Mouse (Mus musculus): ENCODE data around the gene D17Wsu92e. TPM values are rescaled to one million over a fixed set of nuclear protein-coding genes. Genes with fewer than 3 reads are reported as not detected.
A peak's percentile ranks its signal among the peaks of the same experiment; 100 is the strongest.

Gene D17Wsu92e
- polyA plus RNA-seq, 1 experiment from 2014 or later: 11.7 TPM

GRCm38 (mm10) chr17:27810569-27811331, 9.7 kb downstream of the D17Wsu92e start:
- Histone ChIP-seq H3K9me3 (ENCODE audit: control insufficient read depth, low read length) (no peaks in the 10 kb centered on the region), H3K4me3 (replicated peaks; ENCODE audit: low read depth, low read length) (no peak overlapping the region), H3K4me1 (ENCODE audit: control insufficient read depth, insufficient read depth, low read length) (no peaks in the 10 kb centered on the region), H3K27ac (replicated peaks; ENCODE audit: low read depth, low read length) (no peak overlapping the region), H3K27me3 (ENCODE audit: control insufficient read depth, insufficient read depth, low read length) (no peaks in the 10 kb centered on the region), H3K9ac (replicated peaks; ENCODE audit: low read length) (no peak overlapping the region), H3K4me2 (ENCODE audit: low read length) (no peak overlapping the region), H3K36me3 (ENCODE audit: control insufficient read depth, insufficient read depth, low read length) (no peaks in the 10 kb centered on the region)
- DNase-seq: no peak
- 92% methylated on average over 16 of the region's 16 CpGs for WGBS
- ATAC-seq (ENCODE audit: low FRiP score, low TSS enrichment): no peak

DNA sequence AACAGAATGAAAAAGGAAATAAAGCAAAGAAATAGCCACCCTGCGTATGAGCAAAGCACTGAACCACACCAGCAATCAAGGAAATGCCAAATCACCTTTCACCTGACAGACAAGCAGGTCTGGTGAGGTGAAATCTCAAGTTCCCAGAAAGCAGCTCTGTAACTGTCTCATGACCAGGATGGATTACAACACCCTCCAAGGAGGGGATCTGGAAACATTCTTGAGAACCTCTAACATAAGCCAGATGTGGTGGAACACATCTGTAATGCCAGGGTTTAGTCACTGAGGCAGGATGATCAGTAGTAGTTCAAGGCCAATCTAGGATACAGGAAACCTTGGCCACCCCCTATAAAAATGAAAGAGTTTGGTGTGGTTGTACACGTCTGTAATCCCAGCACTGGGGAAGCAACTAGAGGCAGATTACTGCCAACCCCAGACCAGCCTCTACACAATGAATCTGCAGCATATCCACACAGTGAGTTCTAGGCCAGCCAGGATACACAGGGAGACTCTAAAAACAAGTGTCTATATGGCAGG, 12.8 kb downstream of the D17Wsu92e start:
- Histone ChIP-seq H3K27me3 (ENCODE audit: control insufficient read depth, insufficient read depth, low read length) (no peaks in the 10 kb centered on the region), H3K27ac (replicated peaks; ENCODE audit: low read depth, low read length) (no peak overlapping the region), H3K9me3 (ENCODE audit: control insufficient read depth, low read length) (no peaks in the 10 kb centered on the region), H3K9ac (replicated peaks; ENCODE audit: low read length) (no peak overlapping the region), H3K36me3 (ENCODE audit: control insufficient read depth, insufficient read depth, low read length) (no peaks in the 10 kb centered on the region), H3K4me3 (replicated peaks; ENCODE audit: low read depth, low read length) (no peak overlapping the region), H3K4me1 (ENCODE audit: control insufficient read depth, insufficient read depth, low read length) (no peaks in the 10 kb centered on the region), H3K4me2 (ENCODE audit: low read length) (no peak overlapping the region)
- no peak for DNase-seq
- ATAC-seq (ENCODE audit: low FRiP score, low TSS enrichment): no peak
- 92% methylated on average over 2 of the region's 2 CpGs for WGBS

- Histone ChIP-seq H3K9ac (replicated peaks; ENCODE audit: low read length) (no peak overlapping the region), H3K4me1 (ENCODE audit: control insufficient read depth, insufficient read depth, low read length) (no peaks in the 10 kb centered on the region), H3K27me3 (ENCODE audit: control insufficient read depth, insufficient read depth, low read length) (no peaks in the 10 kb centered on the region), H3K4me2 (ENCODE audit: low read length) (no peak overlapping the region), H3K36me3 (ENCODE audit: control insufficient read depth, insufficient read depth, low read length) (no peaks in the 10 kb centered on the region), H3K9me3 (ENCODE audit: control insufficient read depth, low read length) (no peaks in the 10 kb centered on the region), H3K27ac (replicated peaks; ENCODE audit: low read depth, low read length) (no peak overlapping the region), H3K4me3 (replicated peaks; ENCODE audit: low read depth, low read length) (no peak overlapping the region)
- DNase-seq: no peak
- WGBS: 89% methylated on average over 10 of the region's 10 CpGs
- ATAC-seq (ENCODE audit: low FRiP score, low TSS enrichment): no peak
Observed at GRCm38 (mm10) chr17:27804803-27805770, 15.4 kb downstream of the D17Wsu92e start.

- no peak overlapping the region for H3K27ac ChIP-seq (replicated peaks; ENCODE audit: low read depth, low read length)
- H3K27me3 ChIP-seq (ENCODE audit: control insufficient read depth, insufficient read depth, low read length): no peaks in the 10 kb centered on the region
- ATAC-seq (ENCODE audit: low FRiP score, low TSS enrichment) (no peak), DNase-seq (no peak)
- no peak overlapping the region for H3K4me2 ChIP-seq (ENCODE audit: low read length)
- 89% methylated on average over 7 of the region's 7 CpGs for WGBS
- H3K36me3 ChIP-seq (ENCODE audit: control insufficient read depth, insufficient read depth, low read length): no peaks in the 10 kb centered on the region
- 0 out of 2 replicates have a peak, but pooled peaks cover 4% of the 10 kb centered on the region for H3K4me1 ChIP-seq (ENCODE audit: control insufficient read depth, insufficient read depth, low read length)
- H3K4me3 ChIP-seq (replicated peaks; ENCODE audit: low read depth, low read length): no peak overlapping the region
- no peaks in the 10 kb centered on the region for H3K9me3 ChIP-seq (ENCODE audit: control insufficient read depth, low read length)
- no peak overlapping the region for H3K9ac ChIP-seq (replicated peaks; ENCODE audit: low read length)
Observed at GRCm38 (mm10) chr17:27804156-27804690, 16.2 kb downstream of the D17Wsu92e start.

DNA sequence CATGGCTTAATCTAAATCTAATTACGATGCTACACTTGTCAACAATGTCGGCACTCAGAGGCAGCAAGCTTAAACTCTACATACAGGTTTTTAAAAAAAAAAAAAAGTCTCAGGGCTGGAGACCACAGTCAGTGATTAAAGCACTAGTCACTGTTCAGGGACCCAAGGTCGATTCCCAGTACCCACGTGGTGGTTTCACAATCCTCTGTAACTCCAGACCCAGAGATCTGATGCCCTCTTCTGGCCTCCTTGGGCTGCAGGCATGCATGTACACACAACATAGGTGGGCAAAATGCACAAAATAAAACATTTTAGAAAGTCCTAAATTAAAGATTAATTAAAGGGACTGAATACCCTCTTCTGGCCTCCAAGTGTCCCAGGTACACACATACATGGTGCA, 16.7 kb downstream of the D17Wsu92e start:
- DNase-seq (no peak), ATAC-seq (ENCODE audit: low FRiP score, low TSS enrichment) (no peak)
- Histone ChIP-seq H3K27ac (replicated peaks; ENCODE audit: low read depth, low read length) (no peak overlapping the region), H3K4me3 (replicated peaks; ENCODE audit: low read depth, low read length) (no peak overlapping the region), H3K4me1 (ENCODE audit: control insufficient read depth, insufficient read depth, low read length) (0 out of 2 replicates have a peak, but pooled peaks cover 4% of the 10 kb centered on the region), H3K9ac (replicated peaks; ENCODE audit: low read length) (no peak overlapping the region), H3K36me3 (ENCODE audit: control insufficient read depth, insufficient read depth, low read length) (no peaks in the 10 kb centered on the region), H3K4me2 (ENCODE audit: low read length) (no peak overlapping the region), H3K27me3 (ENCODE audit: control insufficient read depth, insufficient read depth, low read length) (no peaks in the 10 kb centered on the region), H3K9me3 (ENCODE audit: control insufficient read depth, low read length) (no peaks in the 10 kb centered on the region)
- 79% methylated on average over 4 of the region's 4 CpGs for WGBS

GRCm38 (mm10) chr17:27800710-27801648, 19.5 kb downstream of the D17Wsu92e start:
- Histone ChIP-seq H3K4me3 (replicated peaks; ENCODE audit: low read depth, low read length) (no peak overlapping the region), H3K27ac (replicated peaks; ENCODE audit: low read depth, low read length) (0 out of 2 replicates have a peak overlapping the region, but pooled peaks have one; percentile 20), H3K36me3 (ENCODE audit: control insufficient read depth, insufficient read depth, low read length) (no peaks in the 10 kb centered on the region), H3K9ac (replicated peaks; ENCODE audit: low read length) (no peak overlapping the region), H3K9me3 (ENCODE audit: control insufficient read depth, low read length) (no peaks in the 10 kb centered on the region), H3K4me1 (ENCODE audit: control insufficient read depth, insufficient read depth, low read length) (peaks cover 24% of the 10 kb centered on the region), H3K27me3 (ENCODE audit: control insufficient read depth, insufficient read depth, low read length) (no peaks in the 10 kb centered on the region), H3K4me2 (ENCODE audit: low read length) (no peak overlapping the region)
- ATAC-seq (ENCODE audit: low FRiP score, low TSS enrichment) (no peak), DNase-seq (no peak)
- 87% methylated on average over 9 of the region's 9 CpGs for WGBS

GRCm38 (mm10) chr17:27799771-27800584, 20.5 kb downstream of the D17Wsu92e start:
- 0 out of 2 replicates have a peak overlapping the region, but pooled peaks have one; percentile 4 for H3K4me2 ChIP-seq (ENCODE audit: low read length)
- no peak overlapping the region for H3K4me3 ChIP-seq (replicated peaks; ENCODE audit: low read depth, low read length)
- H3K27ac ChIP-seq (replicated peaks; ENCODE audit: low read depth, low read length): peak overlapping the region; percentile 76
- peak; percentile 34 for DNase-seq
- 0 out of 2 replicates have a peak overlapping the region, but pooled peaks have one; percentile 16 for H3K9ac ChIP-seq (replicated peaks; ENCODE audit: low read length)
- no peaks in the 10 kb centered on the region for H3K36me3 ChIP-seq (ENCODE audit: control insufficient read depth, insufficient read depth, low read length)
- no peaks in the 10 kb centered on the region for H3K27me3 ChIP-seq (ENCODE audit: control insufficient read depth, insufficient read depth, low read length)
- H3K9me3 ChIP-seq (ENCODE audit: control insufficient read depth, low read length): no peaks in the 10 kb centered on the region
- 59% methylated on average over 16 of the region's 16 CpGs for WGBS
- ATAC-seq (ENCODE audit: low FRiP score, low TSS enrichment): no peak
- peaks cover 26% of the 10 kb centered on the region for H3K4me1 ChIP-seq (ENCODE audit: control insufficient read depth, insufficient read depth, low read length)
